Mouse (Mus musculus): Measurements from ENCODE around the gene D430042O09Rik. TPM values are rescaled to one million over a fixed set of nuclear protein-coding genes. Genes with fewer than 3 reads are reported as not detected.

Gene D430042O09Rik
- polyA plus RNA-seq, 1 experiment from 2014 or later, result 11.3 TPM

DNA sequence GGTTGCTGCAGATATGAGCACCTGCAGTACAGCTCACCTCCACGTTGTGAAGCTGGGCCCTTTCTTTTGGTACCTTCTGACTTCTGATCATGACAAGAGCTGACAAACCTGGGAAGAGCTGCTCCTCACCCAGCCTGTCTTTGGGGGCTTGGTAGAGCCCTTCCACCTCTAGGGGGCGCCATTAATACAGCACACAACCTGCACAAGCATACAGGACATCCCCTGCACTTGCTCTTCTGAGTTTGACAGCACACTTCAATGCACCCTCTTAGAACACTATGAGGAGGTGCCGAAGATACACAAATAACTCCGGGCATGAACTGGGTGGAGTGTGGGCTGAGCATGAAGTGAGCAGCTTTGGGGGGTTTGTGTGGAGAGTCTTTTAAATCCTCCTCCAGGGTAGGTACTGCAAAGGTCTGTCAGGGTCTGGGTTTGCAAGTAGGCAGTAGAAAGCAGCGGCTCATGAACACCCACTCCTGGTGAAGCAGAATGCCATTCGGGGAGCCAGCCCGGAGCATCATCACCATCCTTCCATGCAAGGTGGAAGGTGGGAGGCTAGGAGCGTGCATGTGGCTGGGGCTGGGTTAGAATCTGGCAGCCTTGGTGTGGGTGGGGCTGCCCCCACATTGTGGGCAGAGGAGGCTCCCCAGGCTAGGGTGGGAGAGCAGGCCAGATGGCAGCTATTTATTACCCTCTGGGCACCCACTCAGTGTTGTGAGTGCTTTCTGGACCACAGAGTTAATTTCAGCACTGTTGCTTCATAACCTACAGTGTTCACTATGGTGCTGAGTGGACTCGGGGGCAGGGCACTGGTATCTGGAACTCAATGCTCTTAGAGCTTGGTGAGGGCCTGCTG, 59.5 kb downstream of the D430042O09Rik start:
- H3K4me1 ChIP-seq, result peaks cover 23% of the 10 kb centered on the region
- H3K27ac ChIP-seq, result no peak overlapping the region
- H3K4me3 ChIP-seq, result no peak overlapping the region
- H3K4me2 ChIP-seq (replicated peaks), result no peak overlapping the region
- no peaks in the 10 kb centered on the region for H3K27me3 ChIP-seq
- no peaks in the 10 kb centered on the region; the same call in 1 of the 2 replicates for H3K36me3 ChIP-seq
- H3K9me3 ChIP-seq (replicated peaks), result no peaks in the 10 kb centered on the region
- H3K9ac ChIP-seq, result no peak overlapping the region
- ATAC-seq (ENCODE audit: low FRiP score), result peak; percentile 56; the same call in 1 of the 2 replicates
- 71% methylated on average over 9 of the region's 9 CpGs for WGBS

DNA sequence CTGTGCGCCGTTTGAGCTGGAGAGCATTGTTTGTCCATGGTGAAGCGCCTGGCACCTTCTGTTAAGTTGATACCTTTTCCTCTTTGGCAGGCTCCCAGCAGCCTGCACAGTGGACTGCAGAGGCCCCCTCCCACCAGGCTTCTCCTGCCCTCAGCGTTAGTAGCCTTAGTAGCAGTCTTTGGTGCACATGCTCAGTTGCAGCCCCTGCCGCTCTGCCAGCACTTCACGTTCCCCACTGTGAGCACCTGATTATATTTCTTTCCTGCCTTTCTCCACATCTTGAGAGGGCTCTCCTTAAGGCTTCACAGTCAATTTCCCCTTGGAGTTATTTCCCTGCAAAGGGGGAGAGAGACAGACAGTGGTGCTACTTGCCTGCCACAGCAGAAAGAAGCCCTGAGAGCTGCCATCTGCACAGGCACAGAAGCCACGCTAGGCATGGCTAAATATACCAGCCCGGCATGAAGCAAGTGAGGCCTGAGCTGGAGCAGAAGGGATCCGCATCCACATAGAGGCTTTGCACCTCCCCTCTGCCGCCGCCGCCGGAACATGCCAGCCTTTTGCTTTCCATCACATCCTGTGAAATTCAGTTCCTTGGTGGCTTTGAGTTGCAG, 65.4 kb downstream of the D430042O09Rik start:
- no peak for ATAC-seq (ENCODE audit: low FRiP score)
- Histone ChIP-seq H3K4me2 (replicated peaks) (no peak overlapping the region), H3K4me1 (peaks cover 7% of the 10 kb centered on the region; the same call in 1 of the 2 replicates), H3K27ac (peak overlapping the region; percentile 55), H3K36me3 (peaks cover 4% of the 10 kb centered on the region; the same call in 1 of the 2 replicates), H3K4me3 (no peak overlapping the region), H3K27me3 (no peaks in the 10 kb centered on the region), H3K9ac (no peak overlapping the region), H3K9me3 (replicated peaks) (no peaks in the 10 kb centered on the region)
- 71% methylated on average over 13 of the region's 13 CpGs for WGBS

DNA sequence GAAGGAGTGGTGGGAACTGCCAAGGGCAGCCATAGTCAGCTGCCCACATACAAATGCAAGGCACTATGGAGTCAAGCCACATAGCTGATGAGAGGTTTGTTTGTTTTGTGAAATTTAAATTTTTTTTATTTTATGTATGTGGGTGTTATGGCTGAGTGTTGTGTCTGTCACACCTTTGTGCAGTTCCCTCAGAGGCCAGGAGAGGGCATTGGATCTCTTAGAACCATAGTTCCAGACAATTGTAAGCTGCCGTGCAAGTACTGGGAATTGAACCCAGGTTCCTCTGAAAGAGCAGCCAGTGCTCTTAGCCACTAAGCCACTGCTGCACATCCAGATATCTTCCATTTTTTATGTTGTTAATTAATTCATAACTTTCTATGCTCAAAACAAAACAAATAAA, 75.5 kb downstream of the D430042O09Rik start:
- H3K27me3 ChIP-seq, result no peaks in the 10 kb centered on the region
- WGBS, result 79% methylated on average over 1 of the region's 1 CpGs
- ATAC-seq (ENCODE audit: low FRiP score), result no peak
- no peaks in the 10 kb centered on the region for H3K4me1 ChIP-seq
- H3K36me3 ChIP-seq, result 0 out of 2 replicates have a peak, but pooled peaks cover 4% of the 10 kb centered on the region
- no peak overlapping the region for H3K27ac ChIP-seq
- H3K9me3 ChIP-seq (replicated peaks), result no peaks in the 10 kb centered on the region
- H3K4me3 ChIP-seq, result no peak overlapping the region
- no peak overlapping the region for H3K4me2 ChIP-seq (replicated peaks)
- no peak overlapping the region for H3K9ac ChIP-seq

DNA sequence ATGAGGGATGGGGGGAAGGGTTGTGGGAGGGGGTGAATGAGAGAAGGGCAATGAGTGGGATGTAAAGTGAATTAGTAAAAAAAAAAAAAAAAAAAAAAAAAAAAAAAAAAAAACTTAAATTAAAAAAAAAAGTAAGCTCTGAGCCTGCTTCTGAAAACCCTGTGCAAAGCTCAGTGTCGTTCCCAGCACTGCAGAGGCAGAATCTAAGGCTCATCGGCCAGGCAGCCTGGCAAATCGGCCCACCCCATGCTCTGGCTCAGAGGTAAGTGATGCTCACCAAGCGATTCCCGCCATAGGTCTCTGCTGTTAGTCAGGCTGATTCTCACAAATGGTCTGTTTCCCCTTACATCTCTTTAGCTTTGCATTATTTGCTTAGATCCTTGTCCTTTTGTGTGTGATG, 78.4 kb downstream of the D430042O09Rik start:
- Histone ChIP-seq H3K36me3 (0 out of 2 replicates have a peak, but pooled peaks cover 1% of the 10 kb centered on the region), H3K9me3 (replicated peaks) (no peaks in the 10 kb centered on the region), H3K27ac (no peak overlapping the region), H3K9ac (no peak overlapping the region), H3K4me1 (peaks cover 4% of the 10 kb centered on the region; the same call in 1 of the 2 replicates), H3K4me2 (replicated peaks) (no peak overlapping the region), H3K4me3 (no peak overlapping the region), H3K27me3 (no peaks in the 10 kb centered on the region)
- no peak for ATAC-seq (ENCODE audit: low FRiP score)
- 91% methylated on average over 5 of the region's 5 CpGs for WGBS

DNA sequence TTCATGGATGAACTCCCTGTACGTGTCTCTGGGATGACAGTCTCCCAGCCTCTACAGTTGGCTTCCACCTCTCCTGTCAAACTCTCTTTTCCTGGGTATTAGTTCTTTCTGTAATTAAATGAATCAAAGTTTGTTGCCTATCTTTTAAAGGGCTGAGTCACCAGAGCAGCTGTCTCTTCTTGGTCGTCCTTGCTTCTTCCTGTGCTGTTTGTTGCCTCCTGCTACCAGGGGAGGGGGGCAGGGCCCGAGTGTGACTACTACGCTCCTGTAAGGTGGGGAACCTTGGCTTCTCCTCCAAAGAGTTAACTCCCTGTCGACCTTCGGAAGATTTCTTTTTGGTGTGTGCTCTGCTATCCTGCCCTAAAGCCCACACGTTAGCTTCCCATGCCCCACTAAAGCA, 79.4 kb downstream of the D430042O09Rik start:
- Histone ChIP-seq H3K4me2 (replicated peaks) (no peak overlapping the region), H3K9ac (no peak overlapping the region), H3K4me3 (no peak overlapping the region), H3K27me3 (no peaks in the 10 kb centered on the region), H3K27ac (no peak overlapping the region), H3K36me3 (no peaks in the 10 kb centered on the region), H3K4me1 (peaks cover 4% of the 10 kb centered on the region; the same call in 1 of the 2 replicates), H3K9me3 (replicated peaks) (no peaks in the 10 kb centered on the region)
- no peak for ATAC-seq (ENCODE audit: low FRiP score)
- 76% methylated on average over 7 of the region's 7 CpGs for WGBS

DNA sequence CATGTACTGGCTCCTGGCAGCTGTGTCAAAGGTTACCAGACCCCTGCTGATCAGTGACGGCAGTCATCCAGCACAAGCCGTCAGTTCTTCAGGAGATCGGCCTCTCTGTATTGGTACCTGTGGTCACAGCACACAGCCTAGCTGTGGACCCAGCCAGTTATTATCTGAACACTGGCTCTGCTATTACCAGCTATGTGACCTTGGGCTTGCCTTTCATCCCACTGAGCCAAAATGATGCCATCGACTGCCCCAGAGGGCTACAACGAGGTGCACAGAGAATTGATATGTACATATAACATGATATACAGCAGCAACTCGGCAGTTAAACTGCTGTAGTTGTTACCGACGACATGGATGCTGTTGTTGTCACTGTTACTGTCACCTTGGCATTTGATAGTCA, 82.4 kb downstream of the D430042O09Rik start:
- Histone ChIP-seq H3K9me3 (replicated peaks) (no peaks in the 10 kb centered on the region), H3K4me1 (peaks cover 4% of the 10 kb centered on the region; the same call in 1 of the 2 replicates), H3K4me2 (replicated peaks) (no peak overlapping the region), H3K27me3 (no peaks in the 10 kb centered on the region), H3K4me3 (no peak overlapping the region), H3K36me3 (no peaks in the 10 kb centered on the region), H3K9ac (no peak overlapping the region), H3K27ac (no peak overlapping the region)
- WGBS, result 63% methylated on average over 8 of the region's 8 CpGs
- ATAC-seq (ENCODE audit: low FRiP score), result no peak

DNA sequence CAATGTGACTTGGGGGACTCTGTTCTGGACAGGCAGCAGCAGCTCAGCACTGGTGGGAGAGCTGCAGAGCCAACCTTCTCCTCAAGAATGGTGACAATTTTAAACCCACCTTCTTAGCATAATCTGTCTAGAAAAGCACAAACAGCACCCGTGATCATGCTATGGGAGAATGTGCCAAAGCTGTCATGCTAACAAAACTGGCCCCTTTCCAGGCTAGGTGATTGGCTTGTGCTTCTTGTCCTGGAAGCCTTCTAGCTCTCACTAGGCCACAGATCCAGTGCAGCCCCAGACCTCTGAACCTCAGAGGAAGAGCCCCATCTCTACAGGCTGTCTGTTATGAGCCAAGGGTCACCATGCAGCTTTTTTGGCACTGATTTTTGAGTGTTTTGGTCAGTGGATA, 98.9 kb downstream of the D430042O09Rik start:
- no peak overlapping the region for H3K4me2 ChIP-seq (replicated peaks)
- no peak for ATAC-seq (ENCODE audit: low FRiP score)
- H3K36me3 ChIP-seq, result no peaks in the 10 kb centered on the region
- H3K4me1 ChIP-seq, result no peaks in the 10 kb centered on the region; the same call in 1 of the 2 replicates
- no peak overlapping the region for H3K9ac ChIP-seq
- no peak overlapping the region for H3K4me3 ChIP-seq
- no peak overlapping the region for H3K27ac ChIP-seq
- WGBS, result 95% methylated on average over 1 of the region's 1 CpGs
- no peaks in the 10 kb centered on the region for H3K9me3 ChIP-seq (replicated peaks)
- no peaks in the 10 kb centered on the region for H3K27me3 ChIP-seq

DNA sequence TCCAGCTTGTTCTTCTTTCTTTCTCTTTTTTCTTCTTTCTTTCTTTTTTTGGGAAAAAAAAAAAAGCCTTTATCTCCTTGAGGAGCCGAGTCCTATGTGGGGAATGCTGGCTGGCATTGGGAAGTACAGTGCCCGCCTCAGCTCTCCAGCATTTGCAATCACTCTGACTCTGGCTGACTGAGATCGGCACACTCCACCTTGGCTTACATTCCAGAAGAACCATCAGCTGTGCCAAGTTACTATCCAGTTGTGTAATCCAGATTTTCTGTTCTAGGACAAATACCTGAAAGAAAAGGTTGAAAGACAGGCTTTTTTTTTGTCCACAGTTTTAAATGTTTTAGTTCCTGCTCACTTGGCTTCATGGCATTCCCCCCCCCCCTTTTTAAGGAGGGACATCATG, 100.5 kb downstream of the D430042O09Rik start:
- Histone ChIP-seq H3K9ac (no peak overlapping the region), H3K4me1 (no peaks in the 10 kb centered on the region; the same call in 1 of the 2 replicates), H3K9me3 (replicated peaks) (no peaks in the 10 kb centered on the region), H3K36me3 (peaks cover 6% of the 10 kb centered on the region; the same call in 1 of the 2 replicates), H3K4me3 (no peak overlapping the region), H3K27ac (no peak overlapping the region), H3K27me3 (no peaks in the 10 kb centered on the region), H3K4me2 (replicated peaks) (no peak overlapping the region)
- WGBS, result 89% methylated on average over 3 of the region's 3 CpGs
- ATAC-seq (ENCODE audit: low FRiP score), result no peak

DNA sequence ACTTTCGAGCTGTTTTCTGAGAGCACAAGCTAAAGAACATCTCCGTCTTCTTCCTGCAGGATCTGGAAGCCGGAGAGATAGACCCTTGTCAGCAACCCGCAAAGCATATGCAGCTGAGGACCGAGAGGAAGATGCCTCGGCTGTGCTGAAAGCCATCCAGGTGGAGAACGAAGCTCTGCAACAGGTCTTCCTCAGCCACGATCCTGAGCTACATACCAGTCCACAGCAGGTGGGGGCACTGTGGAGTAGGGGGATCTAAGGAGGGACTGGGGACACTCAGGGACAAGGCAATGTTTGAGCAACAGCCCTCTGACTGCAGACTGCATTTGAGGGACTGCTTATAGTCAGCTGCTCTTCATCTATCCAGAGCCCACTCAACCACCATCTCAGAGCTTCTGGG, 105.0 kb downstream of the D430042O09Rik start:
- WGBS, result 92% methylated on average over 8 of the region's 8 CpGs
- no peak overlapping the region for H3K4me3 ChIP-seq
- no peaks in the 10 kb centered on the region for H3K9me3 ChIP-seq (replicated peaks)
- H3K27ac ChIP-seq, result no peak overlapping the region
- ATAC-seq (ENCODE audit: low FRiP score), result no peak
- H3K27me3 ChIP-seq, result no peaks in the 10 kb centered on the region
- H3K4me2 ChIP-seq (replicated peaks), result no peak overlapping the region
- H3K4me1 ChIP-seq, result 0 out of 2 replicates have a peak, but pooled peaks cover 4% of the 10 kb centered on the region
- H3K9ac ChIP-seq, result no peak overlapping the region
- peaks cover 18% of the 10 kb centered on the region for H3K36me3 ChIP-seq

DNA sequence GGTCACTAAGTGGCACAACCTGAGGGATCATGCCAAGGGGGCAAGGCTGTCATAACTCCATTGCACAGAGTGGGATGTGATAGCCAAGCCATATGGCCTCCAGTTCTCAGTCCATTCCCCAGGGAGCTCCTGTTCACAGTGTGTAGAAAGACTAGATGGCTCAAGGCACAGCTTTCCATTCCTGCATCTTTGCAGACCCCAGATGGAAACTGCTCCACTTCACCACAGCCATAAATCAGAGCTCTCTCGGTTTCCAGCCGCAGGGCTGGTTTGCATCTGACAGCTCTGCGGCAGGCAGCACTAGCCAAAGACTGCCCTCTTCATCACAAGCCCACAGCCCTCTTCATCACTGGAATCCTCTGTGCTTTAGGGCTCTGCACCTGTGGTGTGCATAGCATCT, 108.0 kb downstream of the D430042O09Rik start:
- Histone ChIP-seq H3K4me2 (replicated peaks) (no peak overlapping the region), H3K36me3 (peaks cover 18% of the 10 kb centered on the region), H3K4me1 (peaks cover 16% of the 10 kb centered on the region), H3K9ac (no peak overlapping the region), H3K4me3 (no peak overlapping the region), H3K27me3 (no peaks in the 10 kb centered on the region), H3K27ac (no peak overlapping the region; the same call in 1 of the 2 replicates), H3K9me3 (replicated peaks) (no peaks in the 10 kb centered on the region)
- ATAC-seq (ENCODE audit: low FRiP score), result peak; percentile 54
- WGBS, result 69% methylated on average over 3 of the region's 3 CpGs

DNA sequence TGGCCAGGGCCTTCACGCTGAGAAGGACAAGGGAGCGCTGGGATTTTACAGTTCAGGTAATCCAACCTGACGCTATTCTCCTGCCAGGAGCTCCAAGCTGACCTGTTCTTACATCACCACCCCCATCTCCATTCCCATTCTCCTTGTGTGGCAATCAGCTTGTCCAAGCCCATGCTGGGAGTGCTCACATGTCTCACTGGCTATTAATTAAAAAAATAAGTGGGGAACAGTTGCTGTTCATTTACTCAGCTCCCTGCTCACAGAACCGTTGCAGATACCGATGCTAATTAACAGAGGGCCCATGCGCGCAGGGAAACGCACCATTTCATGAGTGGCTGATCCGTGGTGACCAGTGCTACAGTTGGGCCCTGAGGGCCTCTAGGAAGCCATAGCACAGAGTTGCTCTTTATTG, 110.6 kb downstream of the D430042O09Rik start:
- H3K27ac ChIP-seq, result peak overlapping the region; percentile 55; the same call in 1 of the 2 replicates
- 49% methylated on average over 9 of the region's 9 CpGs for WGBS
- H3K4me1 ChIP-seq, result peaks cover 16% of the 10 kb centered on the region
- ATAC-seq (ENCODE audit: low FRiP score), result peak; percentile 48
- H3K36me3 ChIP-seq, result peaks cover 11% of the 10 kb centered on the region
- H3K9me3 ChIP-seq (replicated peaks), result no peaks in the 10 kb centered on the region
- no peak overlapping the region; the same call in 1 of the 2 replicates for H3K9ac ChIP-seq
- H3K4me2 ChIP-seq (replicated peaks), result no peak overlapping the region
- no peaks in the 10 kb centered on the region for H3K27me3 ChIP-seq
- no peak overlapping the region for H3K4me3 ChIP-seq

DNA sequence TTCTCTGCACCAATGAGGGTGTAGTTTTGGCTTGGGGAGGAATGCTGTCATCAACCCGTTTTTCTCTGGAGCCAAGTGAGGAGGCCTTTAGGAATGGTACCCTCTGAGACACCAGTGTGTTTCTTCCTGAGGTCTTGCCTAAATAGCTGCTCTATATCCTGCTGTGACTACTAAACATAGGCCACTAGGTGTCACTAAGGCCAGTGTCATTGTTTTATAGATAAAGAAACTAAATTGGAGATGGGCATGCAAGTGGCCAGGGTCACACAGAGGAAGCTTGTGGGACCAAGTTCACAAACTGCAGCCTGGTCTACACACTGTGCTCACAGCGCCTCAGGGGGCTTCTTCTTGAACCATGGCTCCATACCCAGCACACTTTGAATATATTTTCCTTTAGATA, 112.5 kb downstream of the D430042O09Rik start:
- Histone ChIP-seq H3K4me1 (peaks cover 16% of the 10 kb centered on the region), H3K4me2 (replicated peaks) (no peak overlapping the region), H3K4me3 (no peak overlapping the region), H3K9ac (no peak overlapping the region), H3K27me3 (no peaks in the 10 kb centered on the region), H3K36me3 (no peaks in the 10 kb centered on the region), H3K9me3 (replicated peaks) (no peaks in the 10 kb centered on the region), H3K27ac (no peak overlapping the region)
- ATAC-seq (ENCODE audit: low FRiP score), result no peak
- 67% methylated on average over 2 of the region's 2 CpGs for WGBS

Data from hindbrain, embryonic 12.5 days (tissue).